Mouse (Mus musculus): Measurements from ENCODE around the gene Mrpl21.

The Mrpl21 gene

DNA sequence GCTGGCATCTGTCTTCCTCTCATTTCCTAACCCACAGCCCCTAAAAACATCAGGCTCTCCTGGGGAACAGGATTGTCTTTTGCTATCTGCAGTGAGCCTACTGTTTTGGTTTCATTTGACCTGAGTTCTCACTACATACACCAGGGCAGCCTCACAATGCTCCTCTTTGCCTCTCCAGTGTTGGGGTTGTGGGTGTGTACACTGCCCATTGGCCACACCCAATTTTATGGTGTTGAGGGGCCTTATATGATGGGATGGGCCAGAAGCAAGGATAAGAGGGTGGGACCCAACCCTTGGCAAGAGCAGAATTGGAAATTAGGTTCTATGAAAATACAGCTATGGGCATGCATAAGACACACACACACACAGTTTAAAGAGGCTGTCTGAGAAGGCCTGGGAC, 14.3 kb downstream of the Mrpl21 start:
- DNase-seq (ENCODE audit: extremely low spot score, low spot score) = no peak

GRCm38 (mm10) chr19:3297775-3298174, 15.1 kb downstream of the Mrpl21 start:
- DNase-seq (ENCODE audit: extremely low spot score, low spot score) = no peak

- DNase-seq (ENCODE audit: extremely low spot score, low spot score) = no peak
Measured at GRCm38 (mm10) chr19:3304017-3304416, 21.3 kb downstream of the Mrpl21 start.

- DNase-seq (ENCODE audit: extremely low spot score, low spot score) = no peak
Measured at GRCm38 (mm10) chr19:3307175-3307949, 24.7 kb downstream of the Mrpl21 start.

- no peak for DNase-seq (ENCODE audit: extremely low spot score, low spot score)
Measured at GRCm38 (mm10) chr19:3319341-3319740, 36.6 kb downstream of the Mrpl21 start.

- DNase-seq (ENCODE audit: extremely low spot score, low spot score) = no peak
Measured at GRCm38 (mm10) chr19:3320086-3320485, 37.4 kb downstream of the Mrpl21 start.

DNA sequence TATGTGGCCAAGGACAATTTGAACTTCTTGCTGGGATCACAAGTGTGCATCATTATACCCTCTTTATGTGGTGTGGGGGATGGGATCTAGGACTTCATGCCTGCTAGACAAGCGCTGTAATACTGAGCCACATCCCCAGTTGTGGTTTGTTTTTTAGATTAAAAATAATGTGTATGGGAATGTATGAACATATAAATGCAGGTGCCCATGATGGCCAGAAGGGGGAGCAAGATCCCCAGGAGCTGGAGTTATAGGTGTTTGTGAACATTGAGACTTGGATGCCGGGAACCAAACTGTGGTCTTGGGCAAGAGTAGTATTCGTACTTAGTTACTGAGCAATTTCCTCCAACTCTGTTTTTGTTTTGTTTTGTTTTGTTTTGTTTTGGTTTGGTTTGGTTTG, 38.1 kb downstream of the Mrpl21 start:
- DNase-seq (ENCODE audit: extremely low spot score, low spot score) = no peak

- DNase-seq (ENCODE audit: extremely low spot score, low spot score) = peak; percentile 23
Measured at GRCm38 (mm10) chr19:3321617-3322016, 38.9 kb downstream of the Mrpl21 start.

- DNase-seq (ENCODE audit: extremely low spot score, low spot score) = peak; percentile 32
Measured at GRCm38 (mm10) chr19:3322261-3322969, 39.7 kb downstream of the Mrpl21 start, which contains the start of gene Cpt1a. Cpt1a (plus strand) TSS chr19:3322334.

DNA sequence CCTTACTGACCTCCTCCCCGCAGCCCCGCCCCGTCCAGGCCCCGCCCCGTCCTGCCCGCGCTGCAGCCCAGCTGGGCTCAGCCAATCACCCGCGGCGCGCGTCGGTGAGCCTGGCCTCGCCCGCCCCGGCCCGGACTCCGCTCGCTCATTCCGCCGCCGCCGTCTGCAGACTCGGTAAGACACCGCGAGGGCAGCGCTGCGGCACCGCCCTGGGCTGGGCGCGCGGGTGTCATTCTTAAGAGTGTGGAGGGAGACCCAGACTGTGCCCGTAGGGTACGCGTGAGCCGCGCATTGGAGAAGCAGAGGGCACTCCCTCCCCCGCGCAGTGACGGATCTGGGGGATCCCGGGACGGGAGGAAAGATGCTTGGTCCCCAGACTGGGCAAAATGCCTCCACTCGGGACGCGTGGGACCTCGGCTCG, 40.5 kb downstream of the Mrpl21 start:
- peak; percentile 84 for DNase-seq (ENCODE audit: extremely low spot score, low spot score)

- DNase-seq (ENCODE audit: extremely low spot score, low spot score) = peak; percentile 54
Measured at GRCm38 (mm10) chr19:3323753-3324270, 41.1 kb downstream of the Mrpl21 start.

- peak; percentile 47 for DNase-seq (ENCODE audit: extremely low spot score, low spot score)
Measured at GRCm38 (mm10) chr19:3324271-3324811, 41.6 kb downstream of the Mrpl21 start.

- DNase-seq (ENCODE audit: extremely low spot score, low spot score) = peak; percentile 92
Measured at GRCm38 (mm10) chr19:3324931-3325711, 42.4 kb downstream of the Mrpl21 start.

GRCm38 (mm10) chr19:3325771-3326478, 43.2 kb downstream of the Mrpl21 start:
- DNase-seq (ENCODE audit: extremely low spot score, low spot score) = peak; percentile 30

- DNase-seq (ENCODE audit: extremely low spot score, low spot score) = no peak
Measured at GRCm38 (mm10) chr19:3326479-3327047, 43.9 kb downstream of the Mrpl21 start.

GRCm38 (mm10) chr19:3333247-3333646, 50.5 kb downstream of the Mrpl21 start:
- no peak for DNase-seq (ENCODE audit: extremely low spot score, low spot score)

- DNase-seq (ENCODE audit: extremely low spot score, low spot score) = no peak
Measured at GRCm38 (mm10) chr19:3333694-3334515, 51.2 kb downstream of the Mrpl21 start.

DNA sequence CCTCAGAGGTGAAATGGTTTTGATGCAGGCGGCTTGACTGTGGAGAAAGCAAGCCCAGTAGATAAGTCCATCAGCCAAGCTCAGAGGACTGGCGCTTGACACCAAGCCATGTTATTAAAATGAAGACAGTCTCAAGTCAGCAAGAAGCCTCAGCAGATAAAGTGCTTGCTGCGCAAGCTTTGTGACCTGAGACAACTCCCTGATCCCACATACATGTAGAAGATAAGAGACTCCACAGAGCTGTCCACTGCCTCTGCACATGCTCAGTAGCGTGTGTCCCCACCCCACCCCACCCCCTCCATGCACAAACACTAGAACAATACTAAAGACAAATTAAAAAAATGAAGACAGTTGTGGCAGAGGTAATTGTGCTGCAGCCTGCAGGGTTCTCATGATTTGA, 51.8 kb downstream of the Mrpl21 start:
- no peak for DNase-seq (ENCODE audit: extremely low spot score, low spot score)

GRCm38 (mm10) chr19:3335917-3336316, 53.2 kb downstream of the Mrpl21 start:
- no peak for DNase-seq (ENCODE audit: extremely low spot score, low spot score)

Data from neural tube, embryonic 10.5 days (tissue).